Mouse (Mus musculus) hematopoietic stem cell, adult 5-6 weeks (primary cell): ENCODE data around the gene Tacr2. TPM values are rescaled to one million over a fixed set of nuclear protein-coding genes. Genes with fewer than 3 reads are reported as not detected.

Experiments used
- ATAC-seq, 2 experiments: fragments of 125-278 bp in 1 of 2; replicated peaks in 1 of 2; 2 replicates each; pipeline ENCODE4 v1.8.0; 2016 to 2017; ENCODE audit warnings: inconsistent platforms in 2 of 2, mild to moderate bottlenecking in 2 of 2, moderate number of reproducible peaks in 2 of 2, low read depth in 1 of 2, moderate TSS enrichment in 1 of 2; ENCODE audit not compliant: low FRiP score in 2 of 2, poor library complexity in 2 of 2, severe bottlenecking in 2 of 2, insufficient read depth in 1 of 2, low TSS enrichment in 1 of 2
- total RNA-seq: library from RNA; stranded (forward); fragments of 172-1452, 232-1000 nt; gene quantifications from 2 replicates; pipeline ENCODE4 v1.2.3, GENCODE M21; 2017

Tacr2 gene
- total RNA-seq, result not detected in 2 replicates

DNA sequence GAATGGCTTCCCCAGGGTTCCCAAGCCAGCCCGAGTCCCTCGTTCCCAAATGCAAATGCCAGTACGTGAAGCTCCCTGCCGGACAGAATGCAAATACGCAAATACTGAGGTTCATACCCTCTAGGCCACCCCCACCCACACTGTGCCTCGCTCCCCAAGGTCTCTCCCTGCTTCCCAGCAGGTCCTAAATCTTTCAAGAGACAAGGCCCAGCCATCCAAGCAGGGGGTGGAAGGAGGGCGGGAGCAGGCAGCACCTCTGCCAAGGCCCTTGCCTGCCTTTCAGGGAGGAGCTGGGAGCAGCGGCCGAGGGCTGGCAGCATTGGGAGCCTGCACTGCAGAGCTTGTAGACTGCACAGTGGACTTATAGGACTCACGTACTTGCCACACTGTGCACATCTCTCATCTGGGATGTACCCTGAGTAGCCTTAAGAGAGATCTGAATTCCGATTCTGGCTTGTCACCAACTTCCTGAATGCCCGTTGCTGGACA is at the start of gene Tacr2:
Tacr2 (plus strand) TSS at position 439 of the 489 bp plus-strand sequence.
- no peak for ATAC-seq

DNA sequence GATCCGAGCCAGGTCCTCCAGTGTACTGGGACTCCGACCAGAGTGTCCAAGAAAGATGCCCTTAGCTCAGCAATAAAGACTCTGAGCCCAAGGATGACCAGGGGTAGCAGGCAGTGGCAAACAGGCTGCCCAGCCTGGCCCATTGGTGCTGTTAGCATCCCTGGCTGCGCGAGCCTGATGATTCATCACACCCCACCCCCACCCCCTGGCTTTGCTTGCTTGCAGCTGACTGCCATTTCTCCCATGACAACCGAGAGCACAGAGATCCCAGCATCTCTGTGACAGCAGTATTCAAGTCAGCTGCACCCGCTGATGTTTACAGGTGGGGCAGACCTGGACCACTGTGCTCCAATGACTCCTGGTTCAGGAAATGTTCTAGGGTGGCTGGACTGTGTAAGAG is 49.7 kb upstream of the Tacr2 start:
- no peak for ATAC-seq

DNA sequence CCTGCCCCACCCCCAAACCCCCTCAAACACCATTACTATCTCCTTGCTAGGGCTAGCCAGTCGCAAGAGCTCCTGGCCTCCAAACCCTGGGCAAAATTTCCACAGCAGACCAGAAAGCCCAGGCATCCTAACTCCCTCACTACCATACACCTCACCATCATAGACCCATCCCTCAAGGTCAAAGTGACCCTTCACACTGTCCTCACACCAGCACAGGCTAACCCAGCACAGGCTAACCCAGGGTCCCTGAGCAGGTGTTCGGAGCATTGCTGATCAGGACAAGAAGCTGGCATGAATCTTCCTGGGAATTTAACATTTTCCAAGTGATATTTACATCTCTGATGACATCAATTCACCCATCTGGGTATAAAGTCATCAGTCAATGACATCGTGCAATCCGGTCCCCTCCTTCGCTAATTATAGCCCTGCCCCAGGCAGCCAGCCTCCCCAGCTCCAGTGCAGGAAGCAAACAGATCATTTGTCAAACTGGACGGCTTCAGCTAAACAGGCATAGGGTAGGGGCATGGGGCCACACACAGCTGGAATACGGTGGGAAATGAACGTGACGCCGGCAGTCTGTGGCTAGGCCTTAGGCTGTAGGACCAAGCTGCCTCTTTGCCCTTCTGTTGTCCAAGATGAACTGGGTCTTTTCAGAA is 43.9 kb upstream of the Tacr2 start:
- no peak for ATAC-seq

DNA sequence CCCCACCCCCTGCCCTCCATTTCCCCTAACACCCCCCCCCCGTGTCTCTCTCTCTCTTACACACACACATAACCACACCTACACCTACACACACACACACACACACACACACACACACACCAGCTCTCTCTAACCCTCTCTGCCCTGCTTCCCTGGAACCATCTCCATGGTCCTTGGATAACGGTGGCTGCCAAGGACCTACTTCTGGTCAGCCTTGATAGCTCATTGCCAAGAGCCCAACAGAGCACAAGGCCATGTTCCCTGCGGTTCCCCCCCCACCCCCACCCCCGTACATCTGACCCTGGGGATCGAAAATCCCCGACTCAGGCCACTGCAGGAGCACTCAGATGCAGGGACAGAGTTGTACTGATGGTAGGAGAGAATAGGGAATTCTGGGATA is 40.9 kb upstream of the Tacr2 start:
- no peak for ATAC-seq

GRCm38 (mm10) chr10:62215169-62215616 is 37.0 kb upstream of the Tacr2 start:
- no peak for ATAC-seq

DNA sequence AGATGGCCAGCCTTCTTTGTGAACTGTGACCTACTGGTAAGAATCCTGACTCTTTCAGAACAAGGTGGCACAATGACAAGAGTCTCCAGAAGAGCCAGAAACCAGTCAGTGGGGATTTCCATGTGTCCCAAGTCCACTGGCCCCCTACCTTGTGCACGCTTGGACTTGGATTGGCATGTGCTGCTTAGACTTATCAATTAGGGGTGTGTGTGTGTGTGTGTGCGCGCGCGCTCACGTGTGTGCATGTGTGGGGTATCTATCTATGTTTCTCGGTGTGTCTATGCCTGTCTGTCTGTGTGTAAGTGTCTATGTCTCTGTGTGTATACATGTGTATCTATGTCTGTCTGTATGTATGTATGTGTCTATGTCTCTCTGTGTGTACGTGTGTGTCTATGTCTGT is 36.6 kb upstream of the Tacr2 start:
- ATAC-seq, result no peak

- no peak for ATAC-seq
Observed at GRCm38 (mm10) chr10:62216595-62216994, 35.6 kb upstream of the Tacr2 start.

- ATAC-seq, result no peak
Observed at GRCm38 (mm10) chr10:62217196-62217595, 35.0 kb upstream of the Tacr2 start.

- ATAC-seq, result no peak
Observed at GRCm38 (mm10) chr10:62218044-62218788, 34.0 kb upstream of the Tacr2 start.

DNA sequence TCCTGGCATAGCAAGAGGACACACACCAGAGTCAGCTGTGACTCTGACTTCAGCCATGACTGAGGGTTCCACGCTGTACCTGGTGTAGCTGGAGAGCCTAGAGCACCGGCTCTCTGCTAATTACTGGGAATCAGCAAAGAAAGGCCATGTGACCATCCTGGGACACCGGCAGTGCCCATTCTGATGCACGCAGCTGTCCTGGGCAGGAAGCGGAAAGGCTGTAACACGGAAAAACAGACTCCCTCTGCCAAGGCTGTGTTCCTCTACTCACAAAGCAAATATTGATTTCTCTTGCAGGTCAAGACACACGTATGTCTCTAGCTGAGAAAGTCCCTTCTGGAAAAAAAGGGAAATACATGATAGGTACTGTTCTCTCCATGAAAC is 33.5 kb upstream of the Tacr2 start:
- no peak for ATAC-seq

GRCm38 (mm10) chr10:62220732-62221514 is 31.3 kb upstream of the Tacr2 start:
- ATAC-seq, result no peak

DNA sequence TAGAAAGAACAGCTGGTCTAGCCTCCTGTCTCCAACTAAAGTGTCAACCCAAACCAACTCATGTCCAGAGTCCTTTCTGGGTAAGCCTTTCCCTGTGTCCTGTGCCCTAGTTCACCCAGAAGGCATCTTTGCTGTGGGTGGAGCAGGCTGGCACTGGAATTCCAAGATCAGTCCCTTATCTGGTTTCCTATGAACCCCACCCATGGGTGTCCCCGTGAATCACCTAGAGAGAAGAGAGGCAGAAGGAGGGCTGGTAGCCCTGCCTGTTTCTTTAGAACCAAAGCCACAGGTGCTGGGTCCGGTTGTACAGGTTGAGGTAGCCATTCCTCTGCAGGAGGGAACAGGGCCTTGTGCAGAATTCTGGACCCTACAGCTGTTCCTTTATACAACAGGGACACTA is 30.6 kb upstream of the Tacr2 start:
- ATAC-seq, result no peak

- ATAC-seq, result no peak
Observed at GRCm38 (mm10) chr10:62222777-62223176, 29.5 kb upstream of the Tacr2 start.

- no peak for ATAC-seq
Observed at GRCm38 (mm10) chr10:62224231-62224630, 28.0 kb upstream of the Tacr2 start.

GRCm38 (mm10) chr10:62225839-62226238 is 26.4 kb upstream of the Tacr2 start:
- no peak for ATAC-seq

DNA sequence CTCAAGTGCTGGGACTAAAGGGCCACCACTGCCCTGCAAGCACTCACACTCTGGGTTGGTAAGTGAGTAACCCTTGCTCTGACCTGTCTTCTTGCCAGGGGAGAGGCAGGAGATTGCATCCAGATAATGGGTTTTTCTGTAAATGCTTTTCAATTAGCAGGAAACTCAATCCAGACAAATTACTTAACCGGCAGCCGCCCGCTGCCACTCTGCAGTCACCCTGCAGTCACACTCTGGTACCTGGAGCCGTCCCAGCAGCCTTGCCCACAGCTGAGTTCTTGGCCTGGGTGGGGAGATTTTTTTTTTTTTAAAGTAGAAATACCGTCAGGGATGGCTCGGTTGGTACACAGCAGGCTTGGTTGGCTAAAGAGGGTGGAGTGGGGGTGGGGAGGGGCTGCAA is 24.1 kb upstream of the Tacr2 start:
- no peak for ATAC-seq

DNA sequence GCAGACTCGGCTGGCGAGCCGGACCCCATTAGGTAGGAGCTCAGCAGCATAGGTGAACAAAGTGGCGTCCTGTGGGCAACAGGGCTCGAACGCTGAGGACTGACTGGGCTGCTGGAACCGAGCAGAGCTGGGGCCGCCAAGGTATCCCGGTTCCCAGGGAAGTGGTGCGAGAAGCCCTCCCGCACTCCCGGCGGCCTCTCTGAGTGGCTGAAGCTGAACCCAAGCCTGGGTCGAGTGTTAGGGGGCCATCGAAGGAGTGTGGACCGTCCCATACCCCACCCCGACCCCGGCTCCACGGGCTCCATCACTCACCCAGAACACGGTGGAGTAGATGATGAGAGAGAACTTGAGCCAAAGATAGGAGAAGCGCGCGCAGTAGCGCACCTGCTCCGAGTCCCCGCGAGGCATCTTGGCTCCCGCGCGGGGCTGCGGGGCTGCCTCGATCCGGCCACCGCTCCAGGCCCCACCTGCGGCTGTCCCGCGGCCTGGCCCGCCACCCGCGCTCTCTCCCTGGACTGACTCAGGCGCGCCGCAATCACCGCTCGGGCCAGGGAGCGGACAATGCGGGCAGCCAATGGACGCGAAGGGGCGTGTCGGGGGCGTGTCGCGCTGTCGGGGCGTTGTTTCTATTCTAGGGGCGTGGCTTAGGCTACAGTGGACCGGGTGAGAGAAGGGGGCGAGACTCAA is 21.4 kb upstream of the Tacr2 start, which contains the start of gene Tspan15:
Tspan15 (minus strand) TSS at position 544 of the 687 bp plus-strand sequence.
- ATAC-seq, result peak; percentile 83 to 93
